Mouse (Mus musculus) cerebellum, postnatal 14 days (tissue): ENCODE results near the gene Nr2f2.
A peak's percentile ranks its signal among the peaks of the same experiment; 100 is the strongest.

ENCODE experiments used
- DNase-seq, 2 experiments: peaks; one replicate each; pipeline ENCODE4 v3.0.0; 2021; ENCODE audit warnings: mixed read lengths in 2 of 2

Nr2f2 gene

DNA sequence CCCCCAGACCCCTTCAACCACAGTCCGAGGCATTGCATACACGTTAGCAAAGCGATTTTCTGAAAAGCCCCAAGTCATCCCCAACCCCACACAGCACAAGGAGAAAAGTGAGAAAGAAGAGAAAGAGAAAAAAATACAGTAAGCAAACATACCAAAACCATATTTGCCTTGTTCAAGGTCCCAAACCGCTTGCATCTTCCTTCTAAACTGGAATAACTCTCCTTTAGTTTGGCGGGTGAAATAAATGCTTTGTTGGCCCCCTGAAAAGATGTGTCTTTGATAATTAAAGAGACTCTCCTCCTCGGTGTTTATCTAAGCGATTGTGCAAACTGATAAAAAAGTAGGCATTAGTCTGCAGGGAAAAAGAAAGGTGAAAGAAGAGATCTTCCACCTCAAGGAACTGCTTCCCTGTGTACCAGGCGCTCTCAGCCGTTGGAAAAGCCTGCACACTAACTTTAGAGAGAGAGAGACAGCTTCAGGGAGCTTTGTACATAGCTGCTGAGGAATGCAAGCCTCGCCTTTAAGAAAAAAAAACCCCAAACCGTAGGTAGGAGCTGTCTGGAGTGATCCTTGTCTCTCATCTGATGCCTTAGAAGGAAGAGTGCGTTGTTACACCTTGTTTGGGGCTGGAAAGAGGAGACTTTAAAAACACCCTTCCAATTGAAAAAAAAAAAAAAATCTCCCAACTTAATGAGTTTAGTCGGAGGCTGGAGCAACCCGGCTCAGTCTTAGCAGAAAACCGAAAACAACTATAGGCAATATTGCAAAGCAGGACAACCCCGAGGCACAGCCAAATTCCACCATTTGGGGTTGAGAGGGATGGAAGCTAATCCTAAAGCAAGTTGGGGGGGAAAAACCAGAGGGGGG lies at the start of gene Nr2f2:
Nr2f2 (minus strand) TSS at position 795 of the 867 bp plus-strand sequence.
- no peak for DNase-seq

DNA sequence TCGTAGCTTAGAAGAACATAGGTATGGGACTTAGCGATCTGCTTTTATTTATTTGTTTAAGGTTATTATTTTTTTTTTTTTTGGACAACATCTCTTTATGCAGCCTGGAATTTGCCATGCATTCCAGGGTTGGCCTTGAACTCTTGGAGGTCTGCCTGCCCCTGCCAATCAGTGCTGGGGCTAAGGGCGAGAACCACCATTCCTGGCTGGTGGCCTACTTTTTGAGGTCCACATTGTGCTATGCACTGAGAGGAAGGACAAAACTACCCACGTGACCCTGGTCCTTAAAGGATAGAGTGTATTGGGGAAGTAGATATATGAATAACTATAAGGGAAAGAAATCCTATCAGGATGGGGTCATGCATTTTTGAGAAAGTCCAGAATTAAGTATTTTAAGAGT lies 47.9 kb upstream of the Nr2f2 start:
- no peak for DNase-seq

DNA sequence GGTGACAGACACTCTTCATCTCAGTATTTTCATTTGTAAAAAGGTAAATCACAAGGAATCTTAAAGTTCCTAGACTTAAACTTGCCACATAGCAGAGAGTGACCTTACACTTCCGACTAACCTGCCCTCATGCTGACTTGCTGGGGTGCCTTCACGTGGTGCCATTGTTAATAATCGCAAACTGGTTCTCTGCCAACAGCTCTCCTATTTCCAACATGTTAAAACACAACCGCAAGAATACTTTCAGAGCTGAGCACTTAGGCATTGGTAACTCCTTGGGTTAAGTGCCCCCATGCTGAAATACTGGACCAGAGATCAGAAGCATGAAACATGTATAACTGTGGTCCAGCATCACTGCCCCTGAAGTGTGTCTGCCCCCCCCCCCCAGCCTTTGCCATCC lies 47.1 kb upstream of the Nr2f2 start:
- no peak for DNase-seq

DNA sequence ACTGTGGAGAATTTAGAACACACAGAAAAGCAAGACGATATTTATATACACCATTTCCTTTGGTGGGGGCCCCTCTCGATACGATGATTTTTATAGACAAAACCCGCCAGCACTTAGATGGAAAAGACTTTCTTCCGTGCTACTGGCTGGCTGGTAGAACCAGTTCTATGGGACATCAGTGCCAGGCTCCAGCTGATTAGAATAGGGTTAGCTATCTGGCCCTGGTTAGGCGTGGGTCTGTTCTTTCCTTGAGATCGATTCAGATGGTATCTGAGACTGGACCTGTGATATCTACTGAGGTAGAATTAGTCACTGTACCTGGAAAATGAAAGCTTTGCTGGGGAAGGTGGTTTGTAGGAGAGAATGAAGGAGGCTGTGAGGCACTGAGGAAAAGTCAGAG lies 46.4 kb upstream of the Nr2f2 start:
- no peak for DNase-seq

DNA sequence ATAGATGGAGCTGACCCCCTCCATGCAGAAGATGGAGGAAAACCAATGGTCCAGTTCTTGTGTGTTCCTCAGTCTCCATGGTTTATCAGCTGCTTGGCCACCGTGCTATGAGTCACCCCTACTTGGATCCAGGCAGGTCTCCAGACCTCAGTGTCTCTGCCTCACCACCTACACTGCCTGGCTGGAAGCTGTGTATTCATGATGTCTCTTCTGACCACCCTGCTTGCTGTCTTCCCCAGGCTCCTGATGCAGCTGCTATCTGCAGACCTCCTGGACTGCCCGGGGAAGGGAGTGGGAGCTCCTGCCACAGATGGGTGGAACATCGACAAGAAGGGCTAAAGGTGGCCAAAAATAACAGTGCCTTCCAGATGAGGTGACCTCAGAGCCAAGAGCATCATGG lies 43.8 kb upstream of the Nr2f2 start:
- no peak for DNase-seq

DNA sequence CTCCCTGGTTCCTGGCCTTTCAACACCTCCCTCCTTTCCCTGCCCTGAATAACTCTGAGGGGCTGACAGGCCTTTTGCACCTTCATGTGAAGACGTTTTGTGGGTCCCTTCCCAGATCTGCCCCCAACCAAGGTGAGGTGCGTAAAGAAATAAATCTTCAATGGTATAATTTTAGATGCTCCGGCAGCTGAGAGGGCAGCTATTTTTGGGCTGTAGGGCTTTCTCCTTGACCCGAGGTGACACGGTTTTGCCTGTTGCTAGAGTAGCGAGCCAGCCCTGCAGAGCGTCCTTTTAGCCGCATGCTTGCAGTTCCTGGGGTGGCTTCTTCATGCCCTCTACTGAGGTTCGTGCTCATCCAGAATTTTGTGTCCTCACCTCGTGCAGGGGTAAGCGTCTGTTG lies 43.4 kb upstream of the Nr2f2 start:
- DNase-seq, result no peak

DNA sequence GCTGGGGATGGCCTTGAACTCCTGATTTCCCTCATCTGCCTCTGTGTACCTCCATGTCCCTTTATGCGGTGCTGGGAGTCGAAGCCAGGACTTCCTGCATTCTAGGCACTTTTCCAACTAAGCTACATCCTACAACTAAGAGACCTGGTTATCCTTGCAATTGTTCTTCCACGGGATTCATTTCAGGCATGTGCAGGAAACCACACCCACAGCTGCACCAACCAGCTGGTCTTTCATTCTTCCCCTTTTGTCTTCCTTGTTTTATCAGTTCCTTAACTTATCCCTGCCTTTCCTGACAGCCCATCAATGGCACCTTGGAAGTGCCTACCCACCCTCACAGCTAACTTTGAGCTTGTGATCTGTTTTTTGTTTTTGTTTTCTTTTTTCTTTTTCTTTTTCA lies 42.3 kb upstream of the Nr2f2 start:
- DNase-seq, result no peak

DNA sequence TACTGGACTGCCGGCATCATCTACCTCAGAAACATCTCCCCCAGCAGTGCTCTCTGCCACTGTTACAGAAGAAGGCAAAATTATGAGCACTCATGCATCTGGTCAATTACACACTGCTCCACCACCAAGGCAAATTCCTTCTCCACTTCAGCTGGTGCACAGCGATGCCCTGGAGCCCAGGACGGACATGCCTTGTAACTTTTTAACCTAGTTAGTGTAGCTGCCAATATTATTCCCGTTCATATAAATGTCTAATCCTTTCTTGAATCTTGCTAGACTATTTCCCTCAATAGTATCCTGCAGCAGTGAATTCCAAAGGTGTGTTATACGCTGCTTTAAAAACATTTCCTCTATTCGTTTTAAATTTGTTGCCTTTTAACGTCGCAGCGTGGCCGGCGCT lies 40.6 kb upstream of the Nr2f2 start:
- DNase-seq, result no peak

DNA sequence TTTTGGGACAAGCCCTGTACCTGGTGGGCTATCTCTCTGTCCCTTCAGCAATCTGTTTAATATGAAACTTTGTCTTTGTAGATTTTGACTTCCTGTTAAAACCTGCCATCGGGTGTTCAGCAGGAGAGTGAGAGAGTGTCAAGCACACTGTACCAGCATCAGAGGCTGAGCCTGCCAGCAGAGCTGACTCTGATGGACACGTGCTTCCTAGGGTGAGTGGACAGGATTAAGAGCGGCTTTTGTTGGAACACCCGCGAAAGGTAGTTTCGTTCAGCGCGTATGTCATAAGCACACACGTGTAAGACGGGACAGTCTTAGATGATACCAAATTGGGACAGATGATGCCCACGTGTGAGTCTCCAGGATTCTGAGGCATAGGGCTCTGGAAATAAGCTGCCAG lies 40.0 kb upstream of the Nr2f2 start:
- DNase-seq, result no peak

DNA sequence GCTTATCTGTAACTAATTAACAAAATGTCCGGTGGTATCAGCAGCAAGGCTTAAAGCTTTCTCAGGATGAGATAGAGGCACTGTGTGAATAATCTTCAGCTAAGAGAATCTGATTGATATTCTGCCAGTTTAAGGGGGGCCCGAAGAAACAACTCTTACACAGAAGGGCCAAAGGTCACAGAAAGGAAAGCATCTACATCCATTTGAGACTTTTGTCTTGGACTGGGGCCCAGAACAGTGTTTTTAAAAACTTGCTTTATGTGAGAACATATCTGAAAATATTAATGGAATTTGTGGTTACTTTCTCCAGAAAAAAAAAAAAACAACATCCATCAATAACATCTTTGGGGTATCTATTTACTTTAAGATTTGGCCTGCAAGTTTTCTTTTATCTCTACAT lies 38.9 kb upstream of the Nr2f2 start:
- no peak for DNase-seq

DNA sequence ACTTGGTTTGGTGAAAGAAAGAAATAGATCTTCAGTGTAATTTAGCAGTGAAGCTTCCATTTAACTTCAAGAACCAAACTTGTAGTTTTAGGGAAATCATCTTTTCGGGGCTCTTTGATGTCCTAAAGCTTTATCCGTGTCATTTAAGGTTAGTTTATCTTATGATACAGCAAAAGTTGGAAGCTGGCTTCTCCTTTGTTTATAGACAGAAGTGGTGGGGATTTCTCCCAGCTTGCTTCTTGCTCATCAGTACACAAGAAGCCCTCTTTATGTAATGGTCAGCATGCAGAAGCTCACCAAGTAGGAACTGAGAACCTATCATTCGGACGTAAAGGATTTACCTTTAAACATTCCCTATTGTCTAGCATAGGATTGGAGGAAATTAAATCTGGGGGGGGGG lies 16.3 kb upstream of the Nr2f2 start:
- no peak for DNase-seq

DNA sequence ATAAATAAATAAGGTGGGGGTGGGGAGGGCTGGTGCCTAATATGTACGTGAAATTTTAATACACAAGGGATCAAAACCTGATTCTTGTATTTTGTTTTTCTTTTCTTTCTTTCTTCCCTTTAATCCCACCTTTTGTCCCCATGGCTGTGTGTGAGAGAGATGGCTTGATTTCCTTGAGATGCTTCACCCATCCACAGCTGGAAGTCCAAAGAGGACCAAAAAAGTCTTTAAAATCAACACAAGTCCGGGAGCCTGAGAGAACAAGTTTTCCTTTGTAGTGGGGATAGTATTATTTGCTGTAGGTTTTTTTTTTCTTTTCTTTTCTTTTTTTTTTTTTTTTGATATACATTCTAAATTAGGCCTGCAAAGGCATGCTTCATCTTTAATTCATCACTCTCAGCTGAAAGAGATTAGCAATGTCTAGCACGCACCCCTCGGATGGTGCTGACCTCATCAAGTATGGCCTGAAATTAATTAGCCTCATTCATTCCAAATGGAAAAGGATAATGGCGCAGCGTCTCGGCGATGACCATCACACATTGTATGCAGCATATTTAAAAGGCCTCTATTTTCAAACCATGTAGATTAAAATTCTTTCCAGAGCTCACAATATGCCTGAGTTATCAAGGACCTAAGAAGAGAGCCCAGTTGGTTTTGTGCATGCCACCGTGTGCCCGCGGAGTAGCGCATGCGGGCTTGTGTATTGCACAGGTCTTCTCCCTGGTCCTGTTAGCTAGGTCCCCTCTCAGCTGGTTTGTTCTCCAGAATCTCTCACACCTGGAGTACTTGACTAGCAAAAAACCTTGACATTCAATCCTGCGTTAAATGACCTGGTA lies 15.1 kb upstream of the Nr2f2 start:
- no peak for DNase-seq

DNA sequence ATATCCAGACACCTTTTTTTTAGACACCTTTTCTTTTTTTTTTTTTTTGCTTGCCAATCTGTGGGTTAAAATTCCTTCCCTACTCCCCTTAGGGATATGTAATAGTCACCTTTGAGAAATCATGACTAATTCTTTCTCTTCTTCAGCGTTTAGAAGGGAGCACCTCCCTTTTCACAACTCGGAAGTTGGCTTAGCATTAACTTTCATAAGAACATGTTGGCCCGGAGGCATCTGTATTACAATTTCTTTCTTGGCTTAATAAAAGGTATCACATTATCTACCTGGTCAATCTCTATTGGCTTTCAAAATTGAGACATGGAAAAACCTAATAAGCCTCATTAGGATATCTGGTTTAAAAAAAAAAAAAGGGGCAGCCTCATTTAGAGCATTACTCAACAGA lies 14.4 kb upstream of the Nr2f2 start:
- no peak for DNase-seq

DNA sequence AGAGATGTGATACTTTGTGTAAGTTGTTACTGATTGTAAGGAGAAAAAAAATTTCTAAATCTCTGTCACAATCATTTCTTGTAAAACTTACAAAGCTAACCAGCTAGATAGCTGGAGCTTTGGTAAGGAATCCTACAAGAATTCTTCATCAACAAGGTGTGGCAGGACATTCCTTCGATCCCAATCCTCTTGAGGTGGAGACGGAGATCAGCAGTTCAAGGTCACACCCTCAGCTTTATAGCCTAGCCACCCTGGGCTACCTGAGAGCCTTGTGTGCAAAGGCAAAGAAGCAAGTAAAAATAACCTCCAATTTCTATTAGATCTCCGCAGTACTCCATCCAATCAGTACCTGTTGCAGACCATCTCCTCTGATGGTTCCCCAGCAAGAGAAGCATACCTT lies 13.7 kb upstream of the Nr2f2 start:
- DNase-seq, result no peak

DNA sequence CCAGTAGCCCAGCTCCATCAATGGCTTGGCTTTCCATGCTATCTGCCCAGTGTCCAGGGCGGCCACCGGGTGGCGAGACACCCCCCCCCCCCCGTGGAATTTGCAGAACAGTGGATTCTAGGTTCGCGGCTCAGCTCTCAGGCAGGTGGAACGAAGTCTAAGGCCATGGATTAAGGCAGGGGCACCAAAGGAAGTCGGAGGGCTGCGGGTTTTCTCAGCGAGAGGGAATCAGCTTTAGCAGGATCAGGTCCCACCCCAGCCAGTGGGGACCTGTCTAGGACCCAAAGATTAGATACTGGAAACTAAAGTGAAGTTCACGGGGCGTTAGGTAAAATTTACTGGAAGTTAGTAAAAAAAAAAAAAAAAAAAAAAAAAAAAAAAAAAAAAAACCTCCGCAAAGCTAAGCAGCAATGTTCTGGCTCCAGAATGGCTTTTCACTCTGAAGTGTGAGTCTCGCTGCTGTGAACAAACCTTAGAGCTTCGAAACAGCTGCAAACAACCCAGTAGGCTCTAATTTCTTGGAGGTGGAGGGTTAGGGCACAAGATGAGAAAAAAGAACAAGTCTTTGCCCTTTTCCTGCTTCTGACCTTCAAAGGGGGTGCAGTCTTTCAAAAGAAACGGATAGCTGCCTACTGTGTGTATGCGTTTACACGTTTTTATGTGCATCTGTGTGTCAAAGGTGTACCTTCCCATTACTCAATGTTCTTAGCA lies 4.2 kb upstream of the Nr2f2 start:
- DNase-seq, result peak in 1 of 2 experiments; percentile 7

DNA sequence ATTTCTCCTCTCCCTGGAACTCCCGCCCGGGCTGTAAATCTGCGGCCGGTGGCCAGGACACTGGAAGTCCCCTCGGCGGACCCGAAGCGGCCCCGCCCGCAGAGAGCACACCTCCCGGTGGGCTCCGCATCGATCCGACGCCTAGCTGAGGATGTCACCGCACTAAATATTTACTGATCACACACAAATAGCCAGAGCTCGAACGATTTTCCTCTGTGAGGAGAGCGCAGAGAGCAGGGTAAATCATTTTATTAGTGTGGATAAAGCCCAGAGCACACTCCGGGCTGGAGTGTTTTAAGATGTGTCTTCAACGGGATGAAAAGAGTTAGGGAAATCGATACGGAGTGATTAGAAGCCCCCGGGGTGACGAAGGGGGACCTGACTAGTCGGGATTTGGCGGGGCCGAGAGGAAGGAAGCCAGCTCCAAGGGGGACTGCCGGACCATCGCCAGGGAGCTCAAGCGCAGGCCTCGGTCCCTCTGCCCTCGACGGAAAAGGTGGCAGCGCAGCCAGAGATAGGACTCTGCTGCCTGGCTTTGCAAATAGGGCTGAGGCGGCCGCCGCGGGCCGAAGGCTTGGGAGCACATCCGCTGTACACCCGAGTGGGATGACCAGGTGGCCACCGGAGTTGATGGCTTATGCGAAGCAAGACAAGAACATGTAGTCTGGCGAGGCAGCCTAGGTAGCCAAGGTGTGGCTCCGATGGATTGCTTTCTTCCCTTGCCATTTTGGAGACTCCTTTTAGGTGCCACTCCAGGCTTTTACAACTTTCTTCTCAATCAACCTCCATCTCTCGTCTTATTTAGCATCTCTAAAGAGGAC lies 3.4 kb upstream of the Nr2f2 start:
- DNase-seq, result peak in 1 of 2 experiments; percentile 28

DNA sequence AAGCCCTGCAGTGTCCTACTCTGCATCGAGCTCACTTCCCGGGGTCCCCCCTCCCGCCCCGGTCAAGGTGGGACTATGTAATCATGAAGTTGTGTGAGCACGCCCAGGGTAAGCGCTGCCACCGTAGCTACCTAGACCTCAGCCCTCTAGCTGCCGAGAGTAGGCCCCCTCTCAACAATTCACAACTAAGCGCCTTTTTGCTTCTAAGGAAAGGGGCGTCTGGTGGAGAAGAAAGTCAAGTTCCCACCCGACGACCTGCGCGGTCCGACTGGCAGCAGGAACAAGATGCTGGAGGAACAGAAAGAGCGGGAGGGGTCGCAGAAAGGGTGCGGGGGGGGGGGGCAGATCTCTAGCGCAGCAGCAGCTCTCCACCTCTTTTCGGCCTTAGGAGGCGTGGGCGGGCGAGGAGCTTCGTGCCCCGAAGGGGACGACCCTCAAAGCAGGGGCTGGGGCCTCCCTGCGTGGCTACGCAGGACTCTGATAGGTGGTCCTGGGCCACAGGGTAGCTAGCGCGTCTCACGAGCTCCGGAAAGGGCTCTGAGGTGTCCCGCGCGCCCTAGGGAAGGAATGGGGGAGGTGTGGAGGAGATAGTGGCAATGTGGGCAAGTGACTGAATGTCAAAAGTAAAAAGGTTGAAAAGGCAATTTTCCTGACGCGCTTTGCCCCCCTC lies 2.7 kb upstream of the Nr2f2 start:
- DNase-seq, result peak in 1 of 2 experiments; percentile 11

DNA sequence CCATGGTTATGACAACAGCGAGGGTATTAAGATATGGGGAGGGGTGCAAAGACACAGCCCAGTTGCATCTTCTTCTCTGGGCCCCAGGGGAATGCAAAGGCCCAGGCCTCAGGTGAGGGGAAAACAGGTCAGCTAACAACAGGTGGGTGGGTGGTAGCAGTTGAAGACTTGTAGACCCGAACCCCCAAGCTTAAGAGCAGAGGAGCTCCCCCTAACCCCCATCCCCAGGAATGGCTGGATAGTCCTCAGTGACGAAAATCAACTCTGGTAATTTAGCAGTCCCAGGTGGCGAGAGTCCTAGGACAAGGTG lies 2.2 kb upstream of the Nr2f2 start:
- DNase-seq, result peak in 1 of 2 experiments; percentile 1

DNA sequence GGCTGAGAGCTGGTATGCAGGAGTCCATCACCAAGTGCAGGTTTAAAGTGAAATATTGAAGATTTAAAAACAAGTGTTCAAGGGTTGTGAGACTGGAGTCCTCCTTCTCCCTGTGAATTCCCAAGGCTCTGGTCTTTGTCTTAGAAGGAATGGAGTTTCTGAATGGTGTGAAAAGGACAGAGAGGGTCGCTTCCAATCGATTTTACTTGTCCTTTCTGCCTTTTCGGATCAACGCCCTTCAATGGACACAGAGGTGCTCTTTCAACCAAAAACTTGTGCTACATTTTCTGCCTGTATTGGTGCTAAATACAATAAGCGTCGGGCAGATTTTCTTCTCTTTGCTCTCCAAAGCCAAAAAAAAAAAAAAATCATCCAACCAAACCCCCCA lies 1.7 kb upstream of the Nr2f2 start:
- no peak for DNase-seq

DNA sequence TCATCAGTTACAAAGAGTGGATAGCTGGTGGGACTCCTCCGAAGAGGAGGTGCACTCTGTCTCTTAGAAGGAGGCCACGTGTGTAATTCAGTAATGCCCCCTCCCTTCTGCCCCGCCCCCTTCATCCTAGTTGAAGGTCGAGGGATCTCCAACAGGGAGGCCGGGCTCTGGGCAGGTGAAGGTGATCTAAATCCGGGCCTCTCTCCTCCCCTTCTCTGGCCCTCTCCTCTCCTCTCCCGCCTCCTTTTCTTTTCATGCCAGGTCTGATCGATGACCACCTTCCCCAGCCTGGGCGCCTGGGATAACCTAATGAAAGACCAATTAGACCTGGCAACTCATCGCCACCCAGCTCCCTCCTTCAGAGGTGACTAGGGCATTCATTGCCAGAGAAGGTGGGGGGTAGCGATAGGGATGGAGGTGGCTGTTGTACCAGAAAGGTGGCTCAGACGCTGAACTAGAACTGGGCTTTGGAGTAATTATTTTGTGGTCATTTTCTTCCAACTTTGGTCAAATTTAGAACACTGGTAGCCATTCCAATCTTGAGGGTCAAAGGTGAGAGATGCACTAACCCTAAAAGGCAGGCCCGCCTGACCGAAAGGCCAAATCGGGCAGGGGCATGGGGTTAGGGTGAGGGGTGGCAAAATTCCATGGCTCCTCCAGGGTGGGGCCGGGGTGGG lies 1.2 kb upstream of the Nr2f2 start:
- peak in 1 of 2 experiments; percentile 8 for DNase-seq

DNA sequence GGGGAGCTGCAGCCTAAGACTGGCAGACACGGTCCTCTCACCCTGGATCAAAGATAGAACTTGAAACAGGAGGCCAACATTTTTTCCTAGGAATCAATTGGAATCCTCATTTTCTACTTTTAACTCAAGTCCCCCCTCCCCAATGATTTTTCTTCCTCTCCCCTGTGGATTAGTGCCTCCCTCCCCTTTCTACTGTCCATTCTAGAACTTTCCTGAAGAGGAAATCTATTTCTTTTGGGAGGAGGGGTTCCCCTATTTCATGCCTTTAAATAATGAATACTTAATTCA lies 217 bp upstream of the Nr2f2 start:
- DNase-seq, result no peak

DNA sequence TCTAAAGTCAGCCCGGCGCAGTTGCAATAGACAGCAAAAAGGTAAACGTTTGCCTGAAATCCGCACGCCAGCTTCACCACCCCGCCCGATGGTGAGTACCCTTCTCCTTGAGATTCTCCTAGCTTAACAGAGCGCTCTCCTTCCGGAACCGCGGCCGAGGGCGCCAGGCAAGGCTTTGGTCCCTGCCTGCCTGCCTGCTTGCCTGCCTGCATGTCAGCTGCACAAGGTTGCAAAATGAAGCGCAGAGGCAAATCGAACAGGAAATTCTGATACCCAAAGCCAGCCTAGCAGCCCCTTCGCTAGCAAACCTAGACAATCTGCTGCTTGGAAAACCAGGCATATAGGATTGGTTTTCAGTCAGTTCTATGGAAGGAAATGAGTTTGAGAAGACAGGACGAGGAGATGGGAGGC lies 1.1 kb downstream of the Nr2f2 start:
- peak in 1 of 2 experiments; percentile 59 for DNase-seq
